Mouse (Mus musculus) kidney, postnatal 0 days (tissue): ENCODE results near the gene Cnksr3. TPM values are rescaled to one million over a fixed set of nuclear protein-coding genes. Genes with fewer than 3 reads are reported as not detected.
A peak's percentile ranks its signal among the peaks of the same experiment; 100 is the strongest.

Experiments
- ATAC-seq: fragments of 200-750 bp; cut with Nextera tagmentation; replicated peaks from 2 replicates; pipeline ENCODE4 v1.8.0; 2017; ENCODE audit warnings: low read depth, moderate number of reproducible peaks, moderate TSS enrichment, moderate library complexity; ENCODE audit not compliant: low FRiP score
- DNase-seq: peaks from one replicate; pipeline ENCODE4 v3.0.0-alpha.2; 2016; ENCODE audit warnings: low spot score
- H3K27ac ChIP-seq: fragments of 300-500 bp; sonication (generic); 2 replicates; pipeline ENCODE4 v1.5.1; 2014; ENCODE audit warnings: mild to moderate bottlenecking
- H3K27me3 ChIP-seq: fragments of 300-500 bp; sonication (generic); 2 replicates; pipeline ENCODE4 v1.6.1; 2014; ENCODE audit warnings: low read length, mixed read lengths; ENCODE audit not compliant: insufficient read depth
- H3K36me3 ChIP-seq: fragments of 300-500 bp; sonication (generic); 2 replicates; pipeline ENCODE4 v1.6.1; 2014; ENCODE audit warnings: low read length, mixed read lengths; ENCODE audit not compliant: insufficient read depth
- H3K4me1 ChIP-seq: fragments of 300-500 bp; sonication (generic); replicated peaks from 2 replicates; pipeline ENCODE4 v1.6.1; 2014; ENCODE audit warnings: antibody characterized with exemption, low read length, mixed read lengths; ENCODE audit not compliant: insufficient read depth
- H3K4me2 ChIP-seq: fragments of 300-500 bp; sonication (generic); 2 replicates; pipeline ENCODE4 v1.6.1; 2014; ENCODE audit warnings: mild to moderate bottlenecking, low read length, moderate library complexity, mixed read lengths
- H3K4me3 ChIP-seq: fragments of 300-500 bp; sonication (generic); replicated peaks from 2 replicates; pipeline ENCODE4 v1.5.1; 2014; ENCODE audit warnings: low read depth, low read length
- H3K9ac ChIP-seq: fragments of 300-500 bp; sonication (generic); 2 replicates; pipeline ENCODE4 v1.6.1; 2014; ENCODE audit warnings: low read depth, low read length
- H3K9me3 ChIP-seq: fragments of 300-500 bp; sonication (generic); replicated peaks from 2 replicates; pipeline ENCODE4 v1.6.1; 2016; ENCODE audit warnings: low read length, inconsistent platforms, mixed read lengths
- CTCF ChIP-seq: IDR thresholded peaks from 2 replicates; pipeline ENCODE4 v1.5.1; 2016; ENCODE audit warnings: antibody characterized with exemption, low read depth, mild to moderate bottlenecking, moderate library complexity
- WGBS: fragments of 180-500 bp; shearing (Covaris S2); extraction: QIAGEN DNeasy Blood & Tissue Kit; methylation state at CpG from one replicate; pipeline ENCODE4 v1.1.7; 2014; 5-methylcytosine and 5-hydroxymethylcytosine counted together
- polyA plus RNA-seq: library from polyadenylated mRNA; unstranded; fragments of >200 nt; fragmentation: Nextera tagmentation; extraction: Ambion mirVana; gene quantifications from 2 replicates; pipeline ENCODE4 v1.2.1, GENCODE M21; 2015

The Cnksr3 gene
- polyA plus RNA-seq, 1 experiment from 2014 or later = 18.3 TPM

DNA sequence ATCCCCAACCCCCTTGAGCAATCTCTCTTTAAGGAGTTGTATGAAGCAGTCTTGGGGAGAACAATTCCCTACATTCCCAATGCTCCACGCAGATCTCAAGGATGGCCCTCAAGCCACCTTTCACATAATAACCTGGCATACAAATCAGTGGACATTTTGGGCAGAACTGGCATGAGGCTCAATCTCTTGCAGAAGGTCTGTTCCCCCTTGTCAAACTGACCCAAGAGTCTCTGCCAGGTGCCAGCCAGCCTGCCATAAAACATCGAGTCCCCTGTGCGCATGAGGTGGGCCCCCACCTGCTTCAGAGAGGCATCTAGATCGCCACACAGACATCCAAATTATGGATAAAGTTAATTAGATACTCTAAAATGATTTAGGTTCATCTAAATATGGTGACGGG is 25.0 kb downstream of the Cnksr3 start:
- no peak overlapping the region for H3K4me3 ChIP-seq
- no peak overlapping the region for H3K4me2 ChIP-seq
- ATAC-seq (no peak), DNase-seq (no peak)
- H3K27me3 ChIP-seq = no peaks in the 10 kb centered on the region
- no peaks in the 10 kb centered on the region for H3K36me3 ChIP-seq
- no peak for TF ChIP-seq CTCF
- peaks cover 34% of the 10 kb centered on the region for H3K4me1 ChIP-seq
- 76% methylated on average over 5 of the region's 5 CpGs for WGBS
- no peaks in the 10 kb centered on the region for H3K9me3 ChIP-seq
- no peak overlapping the region for H3K9ac ChIP-seq
- H3K27ac ChIP-seq = no peak overlapping the region

DNA sequence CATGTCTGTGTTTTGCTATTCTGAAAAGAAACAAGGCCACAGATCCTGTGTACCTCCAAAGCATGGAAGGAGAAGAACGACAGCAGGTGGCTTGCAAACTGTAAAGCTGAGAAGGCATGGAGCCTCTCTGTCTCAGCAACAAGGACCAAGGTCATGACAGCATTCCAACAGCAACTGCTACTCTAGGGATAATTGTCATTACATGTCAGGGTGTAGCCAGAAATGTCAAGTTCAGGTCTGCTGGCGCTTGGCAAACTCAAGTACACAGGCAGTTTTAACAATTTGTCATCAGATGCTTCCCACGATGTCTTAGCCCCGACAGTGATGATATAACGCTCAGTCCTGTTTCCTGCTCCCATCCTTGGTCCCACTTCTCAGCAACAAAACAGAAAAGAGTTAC is 26.0 kb downstream of the Cnksr3 start:
- no peak for TF ChIP-seq CTCF
- DNase-seq (no peak), ATAC-seq (no peak)
- no peak overlapping the region for H3K27ac ChIP-seq
- no peak overlapping the region for H3K4me3 ChIP-seq
- no peaks in the 10 kb centered on the region for H3K9me3 ChIP-seq
- no peaks in the 10 kb centered on the region for H3K36me3 ChIP-seq
- H3K4me2 ChIP-seq = no peak overlapping the region
- H3K4me1 ChIP-seq = peaks cover 44% of the 10 kb centered on the region
- no peaks in the 10 kb centered on the region for H3K27me3 ChIP-seq
- no peak overlapping the region for H3K9ac ChIP-seq
- WGBS = 67% methylated on average over 5 of the region's 5 CpGs

DNA sequence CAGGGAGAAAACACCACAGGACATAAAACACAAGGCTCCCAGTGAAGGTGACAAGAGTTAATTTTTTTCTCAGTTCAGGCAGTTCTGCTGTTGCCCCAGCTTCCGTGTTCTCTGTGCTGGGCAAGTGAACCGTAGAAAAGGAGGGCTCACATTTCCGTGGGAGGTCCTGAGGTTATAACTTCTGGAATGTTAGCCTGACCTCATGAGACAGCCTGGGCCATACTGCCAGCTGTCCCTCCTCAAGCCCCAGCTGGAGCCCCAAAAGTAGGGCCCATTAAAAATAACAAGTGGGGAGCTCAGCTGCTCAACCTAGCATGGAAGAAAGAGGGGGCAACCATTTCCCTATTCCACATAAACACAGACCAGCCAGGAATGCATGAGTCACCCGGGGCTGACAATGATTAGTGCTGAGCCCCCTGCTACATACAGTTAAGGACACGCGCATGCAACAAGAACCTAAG is 28.8 kb downstream of the Cnksr3 start:
- Histone ChIP-seq H3K27ac (peak overlapping the region; percentile 92), H3K27me3 (no peaks in the 10 kb centered on the region), H3K4me1 (peaks cover 51% of the 10 kb centered on the region), H3K4me3 (no peak overlapping the region; the same call in 1 of the 2 replicates), H3K9me3 (no peaks in the 10 kb centered on the region), H3K9ac (no peak overlapping the region; the same call in 1 of the 2 replicates), H3K4me2 (peak overlapping the region; percentile 51), H3K36me3 (no peaks in the 10 kb centered on the region)
- WGBS = 2% methylated on average over 6 of the region's 6 CpGs
- no peak for TF ChIP-seq CTCF
- ATAC-seq (peak; percentile 94), DNase-seq (peak; percentile 95)

DNA sequence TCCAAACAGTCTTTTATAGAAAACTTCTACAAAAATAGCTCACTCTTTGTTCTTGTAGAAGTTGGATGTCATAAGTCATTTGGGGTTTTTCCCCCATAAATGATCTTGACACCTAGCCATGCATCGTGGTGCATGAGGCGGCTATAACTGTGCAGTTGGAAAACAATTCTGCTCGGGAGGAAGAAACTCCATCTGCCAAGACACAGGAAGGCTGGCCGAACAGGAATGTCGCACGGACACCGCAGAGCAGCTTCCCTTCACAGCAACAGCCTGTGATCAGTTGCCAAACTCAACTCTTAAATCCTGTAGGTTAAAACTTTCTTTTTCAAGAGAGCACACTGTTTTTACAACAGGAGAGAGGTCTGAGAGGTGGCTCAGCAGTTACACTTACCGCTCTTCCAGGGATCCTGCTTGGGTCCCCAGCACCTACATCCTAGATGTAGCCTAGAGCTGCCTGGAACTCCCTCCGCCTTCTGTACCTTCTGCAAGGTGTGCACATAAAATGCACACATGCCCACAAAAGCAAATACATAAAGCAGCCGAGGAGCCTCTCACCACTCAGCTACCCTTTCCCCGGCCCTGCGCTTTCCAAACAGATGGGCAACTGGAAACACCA is 29.4 kb downstream of the Cnksr3 start:
- H3K4me1 ChIP-seq = peaks cover 55% of the 10 kb centered on the region
- H3K4me2 ChIP-seq = peak overlapping the region; percentile 51
- no peak overlapping the region; the same call in 1 of the 2 replicates for H3K4me3 ChIP-seq
- H3K9me3 ChIP-seq = no peaks in the 10 kb centered on the region
- H3K27ac ChIP-seq = peak overlapping the region; percentile 92
- ATAC-seq = peak; percentile 41
- no peaks in the 10 kb centered on the region for H3K27me3 ChIP-seq
- TF ChIP-seq CTCF = no peak
- whole genome bisulfite sequencing = 7% methylated on average over 12 of the region's 12 CpGs
- H3K36me3 ChIP-seq = no peaks in the 10 kb centered on the region
- peak; percentile 89 for DNase-seq
- peak overlapping the region; percentile 42; the same call in 1 of the 2 replicates for H3K9ac ChIP-seq

DNA sequence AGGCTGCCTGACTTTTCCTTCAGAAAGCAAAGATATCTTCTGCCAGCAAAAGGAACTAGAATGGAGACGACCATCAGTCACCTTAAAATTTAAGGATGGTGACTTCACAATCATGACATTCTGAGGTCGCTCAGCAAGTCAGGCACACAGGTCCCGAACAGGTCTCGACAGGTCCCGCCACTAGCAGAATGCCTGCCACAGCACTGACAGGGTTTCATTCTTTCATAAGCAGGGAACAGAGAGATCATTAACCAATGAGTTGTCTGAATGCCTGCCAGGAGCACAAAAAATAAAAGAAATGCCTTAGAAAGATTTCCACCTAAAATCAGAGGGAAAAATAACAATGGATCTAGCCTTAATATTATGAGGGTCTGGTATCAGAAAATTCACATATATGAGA is 31.7 kb downstream of the Cnksr3 start:
- no peaks in the 10 kb centered on the region for H3K9me3 ChIP-seq
- H3K27me3 ChIP-seq = no peaks in the 10 kb centered on the region
- TF ChIP-seq CTCF = no peak
- H3K4me3 ChIP-seq = no peak overlapping the region
- no peak overlapping the region for H3K4me2 ChIP-seq
- WGBS = 50% methylated on average over 5 of the region's 5 CpGs
- no peak overlapping the region for H3K27ac ChIP-seq
- no peak for DNase-seq
- no peak for ATAC-seq
- no peak overlapping the region for H3K9ac ChIP-seq
- H3K36me3 ChIP-seq = no peaks in the 10 kb centered on the region
- H3K4me1 ChIP-seq = peaks cover 50% of the 10 kb centered on the region

DNA sequence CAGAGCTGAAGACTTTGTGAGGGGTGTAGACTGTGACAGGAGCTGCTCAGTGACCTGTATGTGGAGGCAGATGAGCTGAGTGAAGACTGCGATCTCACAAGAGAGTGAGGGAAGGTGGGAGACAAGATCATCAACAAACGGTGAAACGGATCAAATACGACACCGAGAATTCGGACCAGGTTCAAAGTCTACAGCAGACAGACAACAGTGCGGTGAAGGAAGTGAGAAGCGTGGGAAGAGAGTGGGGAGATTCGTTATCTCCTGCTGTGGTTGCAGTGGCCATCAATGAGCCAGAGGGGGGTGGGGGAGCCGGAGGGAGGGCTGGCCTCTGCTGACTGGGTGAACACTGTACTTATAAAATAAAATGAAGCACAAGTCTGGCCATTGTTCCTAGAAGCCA is 33.5 kb downstream of the Cnksr3 start:
- H3K4me1 ChIP-seq = peaks cover 46% of the 10 kb centered on the region
- no peaks in the 10 kb centered on the region for H3K27me3 ChIP-seq
- ATAC-seq (no peak), DNase-seq (no peak)
- no peak for TF ChIP-seq CTCF
- H3K36me3 ChIP-seq = no peaks in the 10 kb centered on the region
- H3K4me3 ChIP-seq = no peak overlapping the region
- no peaks in the 10 kb centered on the region for H3K9me3 ChIP-seq
- no peak overlapping the region for H3K27ac ChIP-seq
- WGBS = 55% methylated on average over 10 of the region's 10 CpGs
- no peak overlapping the region for H3K9ac ChIP-seq
- H3K4me2 ChIP-seq = no peak overlapping the region; the same call in 1 of the 2 replicates
